Mouse (Mus musculus) thymus, adult 2 months (tissue): Measurements from ENCODE around the gene Cdon. TPM values are rescaled to one million over a fixed set of nuclear protein-coding genes. Genes with fewer than 3 reads are reported as not detected.

Experiments
- DNase-seq: peaks from one replicate; pipeline ENCODE4 v3.0.0; 2021
- H3K27ac ChIP-seq: fragments of 200-500 bp; 2 replicates; pipeline ENCODE4 v1.5.1; 2012; ENCODE audit warnings: low read length, control low read depth; ENCODE audit not compliant: control insufficient read depth, insufficient read depth
- H3K27me3 ChIP-seq: fragments of 200-500 bp; 2 replicates; pipeline ENCODE4 v1.6.1; 2012; ENCODE audit warnings: mild to moderate bottlenecking, low read length, moderate library complexity, mixed read lengths; ENCODE audit not compliant: control insufficient read depth, insufficient read depth
- H3K36me3 ChIP-seq: fragments of 200-500 bp; 2 replicates; pipeline ENCODE4 v1.6.1; 2012; ENCODE audit warnings: mild to moderate bottlenecking, low read length, moderate library complexity; ENCODE audit not compliant: control insufficient read depth, insufficient read depth
- H3K4me1 ChIP-seq: fragments of 200-500 bp; replicated peaks from 2 replicates; pipeline ENCODE4 v1.6.1; 2012; ENCODE audit warnings: low read length; ENCODE audit not compliant: control insufficient read depth, insufficient read depth
- H3K4me3 ChIP-seq: fragments of 200-500 bp; 2 replicates; pipeline ENCODE4 v1.5.1; 2012; ENCODE audit warnings: mild to moderate bottlenecking, low read length, control low read depth, moderate library complexity; ENCODE audit not compliant: control insufficient read depth, insufficient read depth
- CTCF ChIP-seq: fragments of 200-500 bp; IDR thresholded peaks from 2 replicates; pipeline ENCODE4 v1.5.1; 2012; ENCODE audit warnings: mild to moderate bottlenecking, control low read depth, low read length, moderate library complexity, borderline replicate concordance; ENCODE audit not compliant: control insufficient read depth, poor library complexity, insufficient read depth; ENCODE audit errors: extremely low read depth
- POLR2A ChIP-seq: fragments of 200-500 bp; IDR thresholded peaks from 2 replicates; pipeline ENCODE4 v1.6.1; 2012; ENCODE audit warnings: mild to moderate bottlenecking, low read length, control low read depth, moderate library complexity; ENCODE audit not compliant: control insufficient read depth, poor library complexity, insufficient read depth; ENCODE audit errors: extremely low read depth
- WGBS: fragments of 180-500 bp; shearing (Covaris S2); methylation state at CpG from one replicate; pipeline ENCODE4 v1.1.7; 2018; 5-methylcytosine and 5-hydroxymethylcytosine counted together
- polyA plus RNA-seq: library from polyadenylated mRNA; depleted of rRNA; stranded (reverse); fragments of >200 nt; gene quantifications from 2 replicates; pipeline ENCODE4 v1.2.3, GENCODE M21; 2012

Cdon gene
- polyA plus RNA-seq, 1 experiment: 8.8 TPM

GRCm38 (mm10) chr9:35443618-35444511 is 22.9 kb downstream of the Cdon start:
- no peaks in the 10 kb centered on the region for H3K27me3 ChIP-seq
- no peak overlapping the region for H3K27ac ChIP-seq
- WGBS: 97% methylated on average over 13 of the region's 13 CpGs
- no peaks in the 10 kb centered on the region for H3K36me3 ChIP-seq
- DNase-seq: no peak
- no peak overlapping the region for H3K4me3 ChIP-seq
- TF ChIP-seq POLR2A (no peak), CTCF (no peak)
- no peaks in the 10 kb centered on the region for H3K4me1 ChIP-seq

- no peak overlapping the region for H3K4me3 ChIP-seq
- H3K27me3 ChIP-seq: no peaks in the 10 kb centered on the region
- DNase-seq: no peak
- 87% methylated on average over 8 of the region's 8 CpGs for WGBS
- H3K27ac ChIP-seq: no peak overlapping the region
- no peaks in the 10 kb centered on the region for H3K36me3 ChIP-seq
- no peaks in the 10 kb centered on the region for H3K4me1 ChIP-seq
- TF ChIP-seq CTCF (no peak), POLR2A (no peak)
Measured at GRCm38 (mm10) chr9:35444512-35444886, 23.6 kb downstream of the Cdon start.

- Histone ChIP-seq H3K36me3 (no peaks in the 10 kb centered on the region), H3K27me3 (no peaks in the 10 kb centered on the region), H3K4me3 (no peak overlapping the region), H3K27ac (no peak overlapping the region), H3K4me1 (no peaks in the 10 kb centered on the region)
- no peak for DNase-seq
- WGBS: 78% methylated on average over 4 of the region's 4 CpGs
- TF ChIP-seq POLR2A (no peak), CTCF (no peak)
Measured at GRCm38 (mm10) chr9:35446916-35447315, 26.0 kb downstream of the Cdon start.

GRCm38 (mm10) chr9:35453311-35453710 is 32.4 kb downstream of the Cdon start:
- DNase-seq: no peak
- no peak overlapping the region for H3K4me3 ChIP-seq
- H3K4me1 ChIP-seq: no peaks in the 10 kb centered on the region
- H3K36me3 ChIP-seq: 0 out of 2 replicates have a peak, but pooled peaks cover 7% of the 10 kb centered on the region
- TF ChIP-seq POLR2A (no peak), CTCF (no peak)
- H3K27me3 ChIP-seq: no peaks in the 10 kb centered on the region
- 92% methylated on average over 6 of the region's 6 CpGs for WGBS
- no peak overlapping the region for H3K27ac ChIP-seq

GRCm38 (mm10) chr9:35459594-35459993 is 38.7 kb downstream of the Cdon start:
- Histone ChIP-seq H3K27ac (no peak overlapping the region), H3K27me3 (no peaks in the 10 kb centered on the region), H3K4me1 (no peaks in the 10 kb centered on the region; the same call in 1 of the 2 replicates), H3K4me3 (no peak overlapping the region), H3K36me3 (peaks cover 10% of the 10 kb centered on the region)
- DNase-seq: no peak
- TF ChIP-seq CTCF (no peak), POLR2A (no peak)
- 64% methylated on average over 8 of the region's 8 CpGs for WGBS

GRCm38 (mm10) chr9:35467264-35467817 is 46.4 kb downstream of the Cdon start:
- Histone ChIP-seq H3K27me3 (no peaks in the 10 kb centered on the region), H3K4me1 (no peaks in the 10 kb centered on the region), H3K27ac (no peak overlapping the region), H3K36me3 (peaks cover 5% of the 10 kb centered on the region), H3K4me3 (no peak overlapping the region)
- DNase-seq: no peak
- WGBS: 67% methylated on average over 8 of the region's 8 CpGs
- TF ChIP-seq CTCF: no peak
- TF ChIP-seq POLR2A: no peak

- TF ChIP-seq CTCF (no peak), POLR2A (no peak)
- peaks cover 3% of the 10 kb centered on the region for H3K36me3 ChIP-seq
- no peak for DNase-seq
Measured at GRCm38 (mm10) chr9:35468913-35469312, 48.0 kb downstream of the Cdon start.

More at GRCm38 (mm10) chr9:35468913-35469312, 48.0 kb downstream of the Cdon start:
- H3K4me1 ChIP-seq: no peaks in the 10 kb centered on the region
- H3K27ac ChIP-seq: no peak overlapping the region
- H3K27me3 ChIP-seq: no peaks in the 10 kb centered on the region
- H3K4me3 ChIP-seq: no peak overlapping the region
